Mouse (Mus musculus) cerebellum, adult (tissue): Measurements from ENCODE around the gene Hsd17b2.

Experiments used
- ATAC-seq: cut with Nextera tagmentation; 2 replicates; pipeline ENCODE4 v1.9.2; 2017; ENCODE audit warnings: mild to moderate bottlenecking, moderate library complexity, mixed read lengths; ENCODE audit not compliant: insufficient number of reproducible peaks, low FRiP score, low TSS enrichment

Hsd17b2 gene

GRCm38 (mm10) chr8:117771115-117771836 lies 69.6 kb downstream of the Hsd17b2 start:
- ATAC-seq, result no peak

- ATAC-seq, result no peak
Measured at GRCm38 (mm10) chr8:117772126-117772525, 70.4 kb downstream of the Hsd17b2 start.

GRCm38 (mm10) chr8:117772597-117772996 lies 70.9 kb downstream of the Hsd17b2 start:
- ATAC-seq, result no peak

GRCm38 (mm10) chr8:117775626-117776025 lies 73.9 kb downstream of the Hsd17b2 start:
- no peak for ATAC-seq

DNA sequence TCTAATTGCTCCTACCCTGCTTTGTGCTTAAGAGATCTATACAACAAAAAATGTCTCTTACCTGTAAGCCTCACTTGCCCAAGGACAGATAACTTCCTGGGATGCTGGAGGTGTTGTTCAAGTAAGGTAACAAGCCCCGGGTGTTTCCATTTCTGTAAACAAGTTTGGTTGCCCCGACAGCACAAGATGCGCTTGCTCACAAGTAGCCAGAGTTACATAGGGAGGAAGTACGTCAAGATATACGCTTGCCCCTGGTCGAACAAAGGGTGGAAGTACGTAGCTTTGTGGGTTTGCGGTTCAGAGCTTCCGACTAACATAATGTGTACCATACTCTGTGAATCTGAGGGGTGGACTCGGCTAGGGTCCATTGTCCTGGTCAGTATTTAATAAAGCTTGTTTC lies 74.4 kb downstream of the Hsd17b2 start:
- ATAC-seq, result no peak

GRCm38 (mm10) chr8:117778531-117779322 lies 77.0 kb downstream of the Hsd17b2 start:
- ATAC-seq, result no peak

DNA sequence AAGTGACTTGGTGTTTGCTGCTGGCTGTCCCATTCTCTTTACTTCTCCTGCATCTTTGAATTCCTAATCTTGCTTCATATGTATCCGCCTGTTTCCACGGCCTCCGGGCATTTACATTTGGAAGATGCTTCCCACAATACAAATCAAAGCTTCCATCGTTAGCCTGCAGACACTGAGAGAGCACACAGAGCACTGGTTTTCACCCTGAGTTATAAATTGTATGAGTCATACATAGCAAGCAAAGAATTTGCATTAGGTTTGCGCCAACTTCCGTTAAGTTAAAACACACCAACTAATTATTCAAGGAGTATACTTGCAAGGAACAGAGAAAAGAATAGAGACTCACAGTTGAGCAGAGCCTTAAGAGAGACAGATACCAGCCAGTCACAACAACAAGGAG lies 77.6 kb downstream of the Hsd17b2 start:
- no peak for ATAC-seq

DNA sequence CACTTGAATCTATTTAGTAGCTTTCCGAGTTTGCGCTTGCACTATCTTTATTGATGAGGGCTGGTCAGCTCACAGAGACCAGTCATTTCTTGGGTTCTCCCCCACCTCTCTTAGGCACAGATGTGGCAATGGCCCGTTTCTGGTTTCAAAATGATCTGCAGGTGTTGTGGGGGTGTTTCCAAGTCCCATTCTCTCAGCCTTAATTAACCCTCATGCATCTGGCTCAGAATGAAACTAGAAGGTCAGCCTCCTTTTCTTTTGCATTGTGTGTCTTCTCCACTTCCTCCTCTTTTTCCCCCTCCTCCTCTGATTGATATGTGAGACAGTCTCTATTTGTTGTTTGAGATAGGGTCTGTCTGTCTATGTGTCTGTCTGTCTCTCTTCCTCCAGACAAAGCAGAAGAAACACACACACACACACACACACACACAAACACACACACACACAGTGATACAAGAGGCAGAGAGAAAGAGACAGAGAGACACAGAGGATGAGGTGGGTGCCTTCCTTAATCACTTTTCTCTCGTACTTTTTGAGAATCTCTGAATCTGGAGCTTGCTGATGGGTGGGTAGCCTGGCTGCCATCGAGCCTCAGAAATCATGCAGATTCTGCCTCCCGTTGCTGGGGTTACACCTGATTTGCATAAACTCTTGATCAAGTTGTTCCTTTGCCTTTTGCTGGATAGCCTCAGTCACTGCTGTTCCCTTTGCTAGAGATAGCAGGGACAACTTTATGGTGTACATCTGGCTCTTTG lies 79.8 kb downstream of the Hsd17b2 start:
- no peak for ATAC-seq

- ATAC-seq, result no peak
Measured at GRCm38 (mm10) chr8:117783021-117783420, 81.3 kb downstream of the Hsd17b2 start.

GRCm38 (mm10) chr8:117786428-117786827 lies 84.7 kb downstream of the Hsd17b2 start:
- ATAC-seq, result no peak

- ATAC-seq, result no peak
Measured at GRCm38 (mm10) chr8:117792616-117793144, 91.0 kb downstream of the Hsd17b2 start.

- ATAC-seq, result peak; percentile 70
Measured at GRCm38 (mm10) chr8:117794581-117794980, 92.9 kb downstream of the Hsd17b2 start.

- ATAC-seq, result no peak
Measured at GRCm38 (mm10) chr8:117796464-117796863, 94.8 kb downstream of the Hsd17b2 start.

- ATAC-seq, result no peak
Measured at GRCm38 (mm10) chr8:117798066-117798465, 96.4 kb downstream of the Hsd17b2 start.

- ATAC-seq, result peak; percentile 87
Measured at GRCm38 (mm10) chr8:117801443-117802298, 100.0 kb downstream of the Hsd17b2 start, which contains the start of gene Mphosph6. Gene Mphosph6 (minus strand): TSS chr8:117801943.

DNA sequence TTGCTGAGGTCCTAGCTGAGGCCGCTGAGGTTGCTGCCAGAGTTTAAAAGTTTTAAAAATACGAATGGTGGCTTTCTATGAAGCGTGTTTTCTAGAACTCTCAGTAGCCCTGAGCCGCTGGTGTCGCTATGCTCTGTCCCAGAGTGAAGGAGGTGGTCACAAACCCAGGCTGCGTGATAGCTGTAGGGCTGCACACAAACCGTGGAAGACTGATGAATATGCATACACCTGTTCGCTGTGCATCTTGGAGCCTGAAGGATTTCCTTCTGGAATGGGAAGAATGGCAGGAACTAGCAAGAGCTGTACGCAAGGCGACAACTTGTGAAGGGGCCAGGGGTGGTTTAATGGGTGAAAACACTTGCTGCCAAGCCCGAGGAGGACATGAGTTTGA lies 100.6 kb downstream of the Hsd17b2 start:
- ATAC-seq, result peak; percentile 43

DNA sequence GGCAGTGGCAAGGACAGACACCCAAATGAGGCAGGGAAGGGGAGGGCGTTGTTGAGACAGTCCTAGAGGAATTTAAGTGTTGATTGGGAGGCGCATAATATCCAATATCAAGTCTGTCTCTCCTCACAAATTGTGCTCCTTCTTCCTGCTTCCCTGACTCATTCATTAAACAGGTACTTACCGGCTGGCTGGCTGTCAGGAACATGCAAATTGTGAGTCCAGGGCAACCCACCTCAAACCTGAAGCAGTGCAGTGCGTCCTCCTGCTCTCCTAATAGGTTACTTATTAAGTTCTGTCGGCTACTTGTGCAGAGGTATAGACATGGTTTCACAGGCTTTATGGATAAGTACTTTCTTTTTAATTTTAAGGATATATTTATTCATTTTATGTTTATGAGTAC lies 103.7 kb downstream of the Hsd17b2 start:
- no peak for ATAC-seq
